Mouse (Mus musculus) CD4-positive, CD25-positive, alpha-beta regulatory T cell, adult 4 months (primary cell): ENCODE measurements around the gene Bank1. TPM values are rescaled to one million over a fixed set of nuclear protein-coding genes. Genes with fewer than 3 reads are reported as not detected.

Source experiments
- ATAC-seq: one replicate; pipeline ENCODE4 v1.8.0; 2017
- polyA plus RNA-seq, 2 experiments: library from polyadenylated mRNA; unstranded; fragments of 100-300 nt; shearing (Covaris generic); gene quantifications; one replicate each; pipeline ENCODE4 v1.2.1; 2017

Bank1 gene
- polyA plus RNA-seq, 2 experiments from 2014 or later, result 7.1 to 13.9 TPM

GRCm38 (mm10) chr3:136252820-136253219 is 73.0 kb downstream of the Bank1 start:
- ATAC-seq, result no peak

DNA sequence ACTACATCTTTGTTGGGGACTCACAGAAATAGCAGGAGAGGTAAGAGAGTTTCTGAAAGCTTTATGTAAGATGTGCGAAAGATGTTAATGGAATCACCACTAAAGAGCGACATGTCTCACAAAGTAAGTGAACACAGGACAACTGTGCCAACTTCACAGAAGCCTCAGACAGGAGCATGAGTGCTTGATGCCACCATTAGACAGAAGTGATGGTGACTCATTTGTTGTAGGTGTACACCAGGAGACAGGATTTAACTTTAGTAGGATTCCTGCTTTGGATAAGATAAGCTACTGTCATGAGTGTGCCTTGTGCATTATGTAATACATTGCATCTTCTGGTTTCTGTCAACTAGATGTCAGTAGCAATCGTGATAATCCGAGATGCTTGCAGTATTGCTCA is 74.3 kb downstream of the Bank1 start:
- ATAC-seq, result no peak

GRCm38 (mm10) chr3:136247331-136247730 is 78.5 kb downstream of the Bank1 start:
- ATAC-seq, result no peak

DNA sequence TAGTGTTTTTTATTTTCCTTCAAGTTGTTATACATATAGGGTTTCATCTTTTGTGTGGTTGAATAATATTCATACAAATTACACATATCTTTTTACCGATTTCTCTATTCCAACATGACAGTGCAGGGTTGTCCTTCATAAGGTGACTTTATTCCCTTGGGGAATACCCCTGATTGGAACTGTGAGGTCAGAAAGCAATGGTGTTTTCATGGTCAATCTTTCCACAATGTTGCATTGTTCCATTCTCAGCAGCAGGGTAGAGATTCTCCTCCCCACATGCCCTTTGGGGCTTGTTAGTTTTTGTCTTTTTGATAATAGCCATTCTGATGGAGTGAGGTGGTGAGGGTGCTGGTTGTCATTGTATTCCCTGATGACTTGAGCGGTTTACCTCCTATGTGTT is 80.9 kb downstream of the Bank1 start:
- no peak for ATAC-seq

DNA sequence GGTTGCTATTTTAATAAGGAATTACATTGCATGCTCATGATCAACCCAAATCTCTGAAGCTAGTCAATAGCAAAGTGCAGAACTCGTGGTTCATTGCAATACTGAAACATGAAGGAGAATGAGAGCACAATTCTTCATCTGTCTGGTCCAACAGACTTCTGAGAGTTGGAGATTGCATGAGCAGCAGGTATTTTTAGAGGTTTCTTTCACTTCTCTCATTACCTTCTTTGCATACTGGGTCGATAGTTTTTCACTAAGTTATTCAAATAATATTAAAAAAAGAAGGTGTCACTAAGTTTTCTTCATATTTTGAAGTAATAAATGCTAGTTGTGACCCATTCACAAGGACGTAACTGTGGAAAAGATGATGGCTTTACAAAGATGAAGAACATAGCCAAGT is 87.1 kb downstream of the Bank1 start:
- ATAC-seq, result no peak

- ATAC-seq, result no peak
These were observed 92.4 kb downstream of the Bank1 start for GRCm38 (mm10) chr3:136233507-136233906.

- ATAC-seq, result no peak
These were observed 95.2 kb downstream of the Bank1 start for GRCm38 (mm10) chr3:136230602-136231151.

DNA sequence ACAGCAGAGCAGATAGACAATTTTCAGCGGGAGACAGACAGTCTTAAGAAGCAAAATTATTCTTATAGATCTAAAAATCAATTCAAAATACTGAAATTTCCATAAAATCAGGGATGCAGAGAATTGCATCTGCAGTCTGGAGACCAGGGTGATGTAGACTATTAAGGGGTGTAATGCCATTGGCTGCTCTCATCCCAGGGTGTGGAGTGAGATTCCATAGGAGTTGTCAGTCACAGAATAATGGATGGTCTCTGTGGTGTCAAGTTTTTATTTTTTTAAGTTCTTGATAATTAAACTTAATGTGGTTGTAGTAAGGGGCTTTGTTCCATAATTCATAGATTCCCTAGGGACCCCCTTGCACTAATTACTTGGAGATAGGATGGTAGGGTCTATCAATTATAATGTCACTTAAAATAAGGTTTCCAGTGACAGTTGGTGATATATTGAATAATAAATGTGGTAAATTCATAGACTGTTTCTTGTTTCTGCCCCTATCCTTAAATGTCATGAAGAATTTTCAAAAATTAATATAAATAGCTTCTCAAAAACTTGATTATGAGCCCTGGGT is 136.1 kb downstream of the Bank1 start:
- ATAC-seq, result no peak

DNA sequence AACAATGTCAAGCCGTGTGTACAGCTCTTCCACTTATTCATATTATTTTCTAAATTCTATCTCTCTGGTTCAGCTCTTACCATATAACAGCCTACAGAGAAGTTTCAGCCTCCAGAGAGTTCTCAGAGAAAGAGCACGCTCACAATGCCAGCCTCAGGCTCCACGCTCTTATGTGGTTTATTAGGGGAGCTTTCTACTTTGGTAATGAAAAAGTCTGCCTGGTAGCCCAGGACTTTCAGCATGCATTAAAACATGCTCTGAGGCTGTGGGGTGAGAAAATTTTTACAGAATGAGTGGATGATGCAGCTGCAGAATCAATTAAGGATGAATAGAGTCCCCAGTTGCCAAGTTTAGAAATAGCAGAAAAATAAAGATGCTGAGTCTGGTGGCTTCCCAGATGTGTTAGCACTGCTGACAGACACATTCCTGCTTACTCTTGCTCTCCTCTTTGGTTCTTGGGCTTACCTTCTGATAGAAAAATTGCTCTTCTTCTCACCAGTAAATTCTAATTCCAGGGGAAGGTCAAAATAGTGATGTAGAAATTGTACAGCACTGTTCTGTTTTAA is 139.2 kb downstream of the Bank1 start:
- ATAC-seq, result no peak

DNA sequence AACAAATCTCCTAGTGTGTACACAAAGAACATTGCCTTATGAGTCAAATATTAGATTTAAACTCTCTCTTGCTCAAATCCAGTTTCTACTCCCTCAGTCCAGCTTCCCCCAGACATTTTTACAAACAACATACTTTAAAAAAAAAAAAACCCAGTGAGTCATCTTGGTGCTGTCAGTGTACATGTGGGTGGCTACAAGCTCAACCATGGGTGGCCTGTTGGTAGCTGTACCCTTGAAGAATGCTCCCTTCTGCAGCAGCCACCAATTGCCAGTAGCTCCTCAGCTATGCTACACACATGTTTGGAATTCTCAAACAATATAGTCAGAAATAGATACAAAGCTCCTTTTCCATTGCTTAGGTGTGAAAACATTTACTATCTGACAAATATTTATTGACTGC is 154.2 kb downstream of the Bank1 start:
- no peak for ATAC-seq

DNA sequence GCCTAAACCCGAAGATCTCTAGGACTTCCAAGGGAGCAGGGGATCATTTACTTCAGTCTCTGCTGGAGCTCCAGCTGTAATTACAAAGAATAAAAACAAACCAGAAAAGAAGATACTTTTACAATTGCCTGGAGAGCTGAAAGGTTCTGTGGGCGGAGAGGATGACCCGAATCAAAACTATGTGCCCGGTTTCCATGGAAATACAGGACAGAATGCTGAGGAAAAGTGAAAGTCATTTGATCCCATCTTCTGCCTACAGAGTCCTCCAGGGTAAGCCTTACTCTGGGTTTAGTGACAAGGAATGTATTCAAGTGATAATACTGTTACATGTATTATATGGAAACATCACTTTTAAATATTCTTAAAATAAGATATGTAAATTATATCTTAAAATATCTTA is 157.8 kb downstream of the Bank1 start:
- ATAC-seq, result no peak

DNA sequence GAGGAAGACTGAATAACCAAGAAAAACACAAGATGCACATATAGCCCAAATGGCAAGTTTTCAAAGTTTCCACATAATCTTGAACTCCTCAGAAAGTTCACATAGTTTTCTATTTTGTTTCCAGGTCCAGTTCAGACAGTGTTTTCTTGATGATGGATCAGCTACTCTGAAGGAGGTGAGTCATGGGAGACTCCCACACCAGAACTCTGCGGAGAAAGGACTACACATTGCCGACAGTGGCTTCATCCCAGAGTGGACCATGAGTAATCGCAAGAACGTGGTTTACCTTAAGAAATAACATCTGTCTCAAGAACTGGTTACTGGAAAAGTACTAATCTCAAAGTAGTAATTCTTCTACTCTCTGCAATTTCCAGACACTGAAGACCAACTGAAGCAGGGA is 159.2 kb downstream of the Bank1 start:
- no peak for ATAC-seq

DNA sequence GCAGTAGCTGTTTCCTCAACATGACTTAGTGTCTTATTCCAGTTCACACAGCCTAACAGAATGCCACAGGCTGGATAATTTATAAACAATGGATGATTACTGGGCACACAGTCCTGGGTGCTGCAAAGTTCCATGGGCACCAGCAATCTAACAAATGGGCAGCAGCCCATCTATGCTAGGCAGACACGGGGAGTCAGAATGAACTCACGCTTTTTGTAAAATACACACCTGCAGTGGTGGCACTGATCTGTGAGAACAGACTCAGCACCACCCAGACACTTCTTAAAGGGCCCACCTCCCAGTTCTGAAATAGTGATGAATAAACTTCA is 159.9 kb downstream of the Bank1 start:
- no peak for ATAC-seq

GRCm38 (mm10) chr3:136165167-136166032 is 160.5 kb downstream of the Bank1 start:
- ATAC-seq, result no peak

GRCm38 (mm10) chr3:136158059-136158458 is 167.8 kb downstream of the Bank1 start:
- ATAC-seq, result no peak

DNA sequence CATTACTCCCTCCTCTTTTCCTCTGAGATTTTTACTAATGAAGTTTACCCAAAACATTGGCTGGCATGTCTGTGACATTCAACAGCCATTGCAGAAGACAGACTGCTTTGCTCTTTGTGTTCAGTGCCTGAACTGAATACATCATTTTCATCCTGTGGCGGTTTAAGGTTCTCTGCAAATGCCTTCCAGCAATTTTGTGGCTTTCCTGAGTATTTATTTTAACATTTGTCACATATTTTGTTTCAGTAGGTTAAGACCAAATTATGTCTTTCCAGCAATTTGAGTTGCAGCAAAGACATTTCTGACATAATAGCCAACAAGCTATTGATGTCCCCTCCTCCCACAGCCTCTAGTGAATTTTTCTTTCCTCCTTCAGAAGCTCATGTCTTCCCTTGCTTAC is 170.3 kb downstream of the Bank1 start:
- no peak for ATAC-seq

DNA sequence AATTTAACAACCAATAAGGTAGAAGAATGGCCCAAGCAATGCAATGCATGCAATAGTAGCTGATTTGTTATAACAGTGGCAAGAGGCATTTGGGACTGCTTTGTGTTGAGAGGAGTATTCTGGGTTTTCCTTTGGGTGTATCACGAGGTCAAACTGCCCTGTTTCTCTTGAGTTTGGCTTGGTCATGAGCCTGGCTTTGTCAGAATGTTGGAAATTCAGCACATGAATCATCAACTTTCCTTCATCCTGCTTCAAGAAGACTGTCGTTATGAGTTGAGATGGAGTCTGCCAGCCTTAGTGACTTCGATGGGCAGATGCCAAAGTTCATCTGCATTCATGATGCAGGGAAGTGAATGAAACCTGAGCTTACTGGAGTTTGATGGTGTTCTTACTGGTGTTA is 175.0 kb downstream of the Bank1 start:
- ATAC-seq, result no peak

GRCm38 (mm10) chr3:136147166-136147565 is 178.7 kb downstream of the Bank1 start:
- ATAC-seq, result no peak

DNA sequence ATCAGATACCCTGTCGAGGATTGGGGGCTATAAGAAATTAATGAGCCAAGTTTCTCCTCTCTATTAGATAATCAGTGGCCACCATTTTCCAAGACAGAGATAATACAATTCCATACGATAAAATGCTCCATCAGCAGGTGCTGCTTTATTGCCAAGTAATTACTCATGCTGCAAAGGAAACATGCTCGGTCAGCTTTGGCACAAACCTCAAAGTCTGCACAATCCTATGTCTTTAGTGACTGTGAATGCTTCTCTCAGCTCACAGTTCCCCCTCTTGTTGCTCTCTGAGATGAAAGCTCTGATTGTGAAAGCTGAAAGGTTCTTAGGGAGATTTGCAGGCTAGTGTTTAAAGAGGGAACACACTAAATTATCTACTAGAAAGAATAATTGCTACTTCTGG is 193.9 kb downstream of the Bank1 start:
- no peak for ATAC-seq

DNA sequence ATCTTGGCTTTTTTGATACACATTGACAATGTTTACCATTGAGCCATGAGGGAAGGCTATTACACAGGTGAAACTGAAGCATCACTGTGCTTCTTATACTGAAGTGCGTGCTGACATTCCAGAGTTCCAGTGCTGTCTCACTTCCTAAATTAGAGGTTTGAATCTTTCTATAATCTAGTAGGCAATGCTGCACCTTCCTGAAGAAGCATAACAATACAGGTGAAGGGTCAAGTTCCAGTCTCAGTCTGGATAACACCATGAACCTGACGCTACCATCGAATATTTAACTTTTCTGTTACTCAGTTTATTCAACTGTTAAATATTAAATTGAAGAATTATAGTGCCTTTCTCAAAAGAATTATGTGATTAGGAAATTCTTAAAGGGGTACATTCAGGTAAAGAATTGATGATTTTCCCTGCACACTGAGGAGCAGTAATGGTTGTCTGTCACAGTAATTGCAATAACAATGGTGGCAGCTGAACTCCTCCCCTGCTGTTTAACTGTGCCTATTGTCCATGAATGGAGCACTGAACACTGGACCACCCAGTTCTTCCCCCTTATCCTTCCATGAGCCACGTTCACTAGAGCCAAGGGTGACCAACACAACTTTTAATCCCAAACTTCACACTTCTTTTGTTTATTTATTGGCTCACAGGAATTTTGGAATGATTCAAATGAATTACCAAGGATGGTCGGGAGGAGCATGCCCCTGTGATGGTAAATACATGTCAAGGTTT is 210.2 kb downstream of the Bank1 start:
- ATAC-seq, result no peak

GRCm38 (mm10) chr3:136109411-136110139 is 216.3 kb downstream of the Bank1 start:
- no peak for ATAC-seq

GRCm38 (mm10) chr3:136106452-136106851 is 219.4 kb downstream of the Bank1 start:
- ATAC-seq, result peak; percentile 81

- ATAC-seq, result no peak
These were observed 222.5 kb downstream of the Bank1 start for GRCm38 (mm10) chr3:136103339-136103738.
